Mouse (Mus musculus): ENCODE results near the gene Esam.

DNA sequence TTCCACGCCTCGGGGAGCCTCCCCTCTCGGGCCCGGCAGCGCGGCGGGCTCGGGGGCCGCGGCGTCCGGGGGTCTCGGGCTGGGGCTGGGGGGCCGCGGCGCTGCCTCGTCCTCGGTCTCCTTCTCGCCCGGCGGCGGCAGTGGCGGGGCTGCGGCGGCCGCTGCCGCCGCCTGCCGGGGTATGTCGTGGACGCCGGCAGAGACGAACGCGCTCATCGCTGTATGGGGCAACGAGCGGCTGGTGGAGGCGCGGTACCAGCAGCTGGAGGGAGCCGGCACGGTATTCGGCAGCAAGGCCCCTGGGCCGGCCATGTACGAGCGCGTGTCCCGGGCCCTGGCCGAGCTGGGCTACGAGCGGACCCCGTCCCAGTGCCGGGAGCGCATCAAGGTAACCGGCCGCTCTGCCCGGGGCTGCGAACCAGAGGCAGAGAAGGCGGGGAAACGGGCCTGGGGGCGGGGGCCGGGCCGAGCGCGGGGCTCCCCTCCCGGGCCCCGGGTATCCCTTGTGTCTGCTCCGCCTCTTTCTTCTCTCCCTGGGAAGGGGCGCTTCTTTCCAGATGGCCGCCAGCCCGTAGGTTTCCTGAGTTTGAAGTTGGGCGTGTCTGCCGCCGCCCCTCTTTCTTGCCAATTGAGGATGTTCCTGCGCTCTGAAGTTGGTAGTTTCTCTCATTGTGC is 38.3 kb upstream of the Esam start:
- 0 out of 2 replicates have a peak, but pooled peaks have one; percentile 4 for TF ChIP-seq CTCF (IDR thresholded peaks at IDR 0.05)
- TF ChIP-seq EP300 (IDR thresholded peaks at IDR 0.05): no peak
